Mouse (Mus musculus) embryonic facial prominence, embryonic 13.5 days (tissue): ENCODE data around the gene Gm10486. TPM values are rescaled to one million over a fixed set of nuclear protein-coding genes. Genes with fewer than 3 reads are reported as not detected.
"Not testable (repeated sequence)": the region's sequence is repeated elsewhere in the genome, so short reads cannot be mapped to it uniquely, and the experiment has no call there.

Source experiments
- ATAC-seq: fragments of 200-750 bp; cut with Nextera tagmentation; 2 replicates; pipeline ENCODE4 v1.8.0; 2017; ENCODE audit warnings: low read depth; ENCODE audit not compliant: insufficient number of reproducible peaks, insufficient read depth, low FRiP score, low TSS enrichment
- H3K27ac ChIP-seq: fragments of 300-500 bp; sonication (generic); 2 replicates; pipeline ENCODE4 v1.5.1; 2015; ENCODE audit warnings: moderate library complexity, mild to moderate bottlenecking, inconsistent platforms
- H3K27me3 ChIP-seq: fragments of 300-500 bp; sonication (generic); 2 replicates; pipeline ENCODE4 v1.6.1; 2015; ENCODE audit warnings: mild to moderate bottlenecking, inconsistent platforms
- H3K36me3 ChIP-seq: fragments of 300-500 bp; sonication (generic); 2 replicates; pipeline ENCODE4 v1.6.1; 2015; ENCODE audit warnings: mild to moderate bottlenecking, inconsistent platforms
- H3K4me1 ChIP-seq: fragments of 300-500 bp; sonication (generic); 2 replicates; pipeline ENCODE4 v1.6.1; 2015; ENCODE audit warnings: inconsistent platforms
- H3K4me2 ChIP-seq: fragments of 300-500 bp; sonication (generic); 2 replicates; pipeline ENCODE4 v1.6.1; 2015; ENCODE audit warnings: moderate library complexity, mild to moderate bottlenecking, inconsistent platforms
- H3K4me3 ChIP-seq: fragments of 300-500 bp; sonication (generic); 2 replicates; pipeline ENCODE4 v1.5.1; 2015; ENCODE audit warnings: mild to moderate bottlenecking, inconsistent platforms
- H3K9ac ChIP-seq: fragments of 300-500 bp; sonication (generic); 2 replicates; pipeline ENCODE4 v1.6.1; 2015; ENCODE audit warnings: mild to moderate bottlenecking, inconsistent platforms
- H3K9me3 ChIP-seq: fragments of 300-500 bp; sonication (generic); 2 replicates; pipeline ENCODE4 v1.6.1; 2016; ENCODE audit warnings: inconsistent platforms
- WGBS: fragments of 180-500 bp; shearing (Covaris S2); methylation state at CpG from one replicate; pipeline ENCODE4 v1.1.7; 2015; ENCODE audit warnings: mixed read lengths; 5-methylcytosine and 5-hydroxymethylcytosine counted together
- polyA plus RNA-seq: library from polyadenylated mRNA; unstranded; fragments of >200 nt; fragmentation: Nextera tagmentation; extraction: Ambion mirVana; gene quantifications from 2 replicates; pipeline ENCODE4 v1.2.1, GENCODE M21; 2015

Gm10486 gene
- polyA plus RNA-seq, result not detected in 2 replicates

DNA sequence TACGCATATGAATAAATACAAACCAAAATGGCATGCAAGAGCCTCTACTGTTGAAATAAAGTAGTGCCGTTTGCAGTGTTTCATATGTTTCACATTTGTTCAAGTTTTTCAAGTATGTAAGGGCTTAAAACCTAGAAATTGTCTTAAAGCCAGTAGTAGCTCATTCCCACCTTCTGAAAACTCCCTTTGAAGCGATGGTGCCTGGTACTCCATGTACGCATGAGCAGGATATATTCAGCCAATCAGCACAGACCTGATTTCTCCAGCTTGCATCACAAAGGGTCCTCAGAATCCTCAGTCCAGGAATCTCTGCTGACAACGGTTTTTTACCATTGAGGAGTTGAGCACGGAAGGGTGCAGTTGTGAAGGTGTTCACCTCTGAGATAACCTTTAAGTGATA lies at the start of gene Gm10486:
Gene Gm10486 (plus strand): TSS at position 301 of the 400 bp plus-strand sequence.
- not testable (repeated sequence) for H3K4me1 ChIP-seq

More for the DNA sequence above, at the start of gene Gm10486:
- H3K4me2 ChIP-seq, H3K36me3 ChIP-seq, H3K9me3 ChIP-seq, H3K9ac ChIP-seq, H3K27ac ChIP-seq, H3K27me3 ChIP-seq, ATAC-seq, H3K4me3 ChIP-seq: not testable (repeated sequence)
- WGBS, result no CpG with 5 or more reads among the region's 6 CpGs
